Mouse (Mus musculus) embryonic facial prominence, embryonic 11.5 days (tissue): ENCODE data around the gene Glis3. TPM values are rescaled to one million over a fixed set of nuclear protein-coding genes. Genes with fewer than 3 reads are reported as not detected.

Experiments
- ATAC-seq: fragments of 200-750 bp; cut with Nextera tagmentation; replicated peaks from 2 replicates; pipeline ENCODE4 v1.8.0; 2017; ENCODE audit warnings: low read depth; ENCODE audit not compliant: insufficient number of reproducible peaks, low FRiP score, low TSS enrichment
- DNase-seq: peaks from one replicate; pipeline ENCODE4 v3.0.0-alpha.2; 2015; ENCODE audit warnings: low spot score
- H3K27ac ChIP-seq: fragments of 300-500 bp; sonication (generic); replicated peaks from 2 replicates; pipeline ENCODE4 v1.5.1; 2014; ENCODE audit warnings: mild to moderate bottlenecking, low read depth, low read length, control low read depth
- H3K27me3 ChIP-seq: fragments of 300-500 bp; sonication (generic); 2 replicates; pipeline ENCODE4 v1.6.1; 2014; ENCODE audit warnings: mild to moderate bottlenecking, low read length, moderate library complexity, mixed read lengths; ENCODE audit not compliant: control insufficient read depth, insufficient read depth
- H3K36me3 ChIP-seq: fragments of 300-500 bp; sonication (generic); replicated peaks from 2 replicates; pipeline ENCODE4 v1.6.1; 2014; ENCODE audit warnings: low read depth, mild to moderate bottlenecking, low read length, moderate library complexity, mixed read lengths; ENCODE audit not compliant: control insufficient read depth, insufficient read depth
- H3K4me1 ChIP-seq: fragments of 300-500 bp; sonication (generic); 2 replicates; pipeline ENCODE4 v1.6.1; 2014; ENCODE audit warnings: low read length, mixed read lengths; ENCODE audit not compliant: control insufficient read depth, insufficient read depth
- H3K4me2 ChIP-seq: fragments of 300-500 bp; sonication (generic); 2 replicates; pipeline ENCODE4 v1.6.1; 2014; ENCODE audit warnings: low read depth, mild to moderate bottlenecking, control low read depth, low read length, moderate library complexity
- H3K4me3 ChIP-seq: fragments of 300-500 bp; sonication (generic); 2 replicates; pipeline ENCODE4 v1.5.1; 2014; ENCODE audit warnings: low read depth, low read length, control low read depth
- H3K9ac ChIP-seq: fragments of 300-500 bp; sonication (generic); replicated peaks from 2 replicates; pipeline ENCODE4 v1.6.1; 2014; ENCODE audit warnings: mild to moderate bottlenecking, control low read depth, low read length
- H3K9me3 ChIP-seq: fragments of 300-500 bp; sonication (generic); replicated peaks from 2 replicates; pipeline ENCODE4 v1.6.1; 2016; ENCODE audit warnings: mild to moderate bottlenecking, low read length, inconsistent platforms, mixed read lengths; ENCODE audit not compliant: control insufficient read depth
- WGBS: fragments of 180-500 bp; shearing (Covaris S2); extraction: QIAGEN DNeasy Blood & Tissue Kit; methylation state at CpG from one replicate; pipeline ENCODE4 v1.1.7; 2014; 5-methylcytosine and 5-hydroxymethylcytosine counted together
- polyA plus RNA-seq: library from polyadenylated mRNA; unstranded; fragments of >200 nt; fragmentation: Nextera tagmentation; extraction: Ambion mirVana; gene quantifications from 2 replicates; pipeline ENCODE4 v1.2.1, GENCODE M21; 2014

The Glis3 gene
- polyA plus RNA-seq, 1 experiment from 2014 or later: 2.0 TPM

- no peaks in the 10 kb centered on the region for H3K9me3 ChIP-seq
- H3K27me3 ChIP-seq: no peaks in the 10 kb centered on the region
- ATAC-seq (no peak), DNase-seq (no peak)
- 84% methylated on average over 5 of the region's 5 CpGs for WGBS
- no peaks in the 10 kb centered on the region for H3K36me3 ChIP-seq
- H3K4me2 ChIP-seq: no peak overlapping the region
- no peak overlapping the region for H3K4me3 ChIP-seq
- no peak overlapping the region for H3K9ac ChIP-seq
- no peaks in the 10 kb centered on the region for H3K4me1 ChIP-seq
- H3K27ac ChIP-seq: no peak overlapping the region
Measured at GRCm38 (mm10) chr19:28235571-28235970, 444.3 kb downstream of the Glis3 start.

GRCm38 (mm10) chr19:28235096-28235495 lies 444.8 kb downstream of the Glis3 start:
- no peaks in the 10 kb centered on the region for H3K27me3 ChIP-seq
- no peaks in the 10 kb centered on the region for H3K9me3 ChIP-seq
- H3K27ac ChIP-seq: no peak overlapping the region
- H3K4me3 ChIP-seq: no peak overlapping the region
- no peaks in the 10 kb centered on the region for H3K36me3 ChIP-seq
- no peaks in the 10 kb centered on the region for H3K4me1 ChIP-seq
- no peak overlapping the region for H3K9ac ChIP-seq
- no peak overlapping the region for H3K4me2 ChIP-seq
- DNase-seq: no peak
- 92% methylated on average over 9 of the region's 9 CpGs for WGBS
- no peak for ATAC-seq

GRCm38 (mm10) chr19:28234676-28235075 lies 445.2 kb downstream of the Glis3 start:
- Histone ChIP-seq H3K9me3 (no peaks in the 10 kb centered on the region), H3K4me2 (no peak overlapping the region), H3K27me3 (no peaks in the 10 kb centered on the region), H3K27ac (no peak overlapping the region), H3K4me3 (no peak overlapping the region), H3K4me1 (no peaks in the 10 kb centered on the region), H3K9ac (no peak overlapping the region), H3K36me3 (no peaks in the 10 kb centered on the region)
- no peak for ATAC-seq
- DNase-seq: no peak
- 97% methylated on average over 2 of the region's 2 CpGs for WGBS

GRCm38 (mm10) chr19:28231511-28231910 lies 448.4 kb downstream of the Glis3 start:
- H3K4me3 ChIP-seq: no peak overlapping the region
- WGBS: 47% methylated on average over 3 of the region's 3 CpGs
- DNase-seq (no peak), ATAC-seq (no peak)
- H3K4me2 ChIP-seq: no peak overlapping the region
- H3K9ac ChIP-seq: no peak overlapping the region
- H3K4me1 ChIP-seq: no peaks in the 10 kb centered on the region
- H3K36me3 ChIP-seq: no peaks in the 10 kb centered on the region
- H3K9me3 ChIP-seq: no peaks in the 10 kb centered on the region
- no peak overlapping the region for H3K27ac ChIP-seq
- H3K27me3 ChIP-seq: no peaks in the 10 kb centered on the region

- Histone ChIP-seq H3K36me3 (no peaks in the 10 kb centered on the region), H3K27ac (no peak overlapping the region), H3K9ac (no peak overlapping the region), H3K4me1 (no peaks in the 10 kb centered on the region), H3K9me3 (no peaks in the 10 kb centered on the region), H3K4me2 (no peak overlapping the region), H3K27me3 (no peaks in the 10 kb centered on the region), H3K4me3 (no peak overlapping the region)
- ATAC-seq: no peak
- WGBS: 58% methylated on average over 10 of the region's 10 CpGs
- DNase-seq: no peak
Measured at GRCm38 (mm10) chr19:28227526-28227925, 452.4 kb downstream of the Glis3 start.

- H3K4me2 ChIP-seq: no peak overlapping the region
- DNase-seq (peak; percentile 78), ATAC-seq (no peak)
- H3K9ac ChIP-seq: no peak overlapping the region
- WGBS: 38% methylated on average over 6 of the region's 6 CpGs
- H3K27me3 ChIP-seq: no peaks in the 10 kb centered on the region
- no peak overlapping the region for H3K27ac ChIP-seq
- H3K36me3 ChIP-seq: no peaks in the 10 kb centered on the region
- H3K4me1 ChIP-seq: no peaks in the 10 kb centered on the region
- H3K4me3 ChIP-seq: no peak overlapping the region
- no peaks in the 10 kb centered on the region for H3K9me3 ChIP-seq
Measured at GRCm38 (mm10) chr19:28225651-28226050, 454.2 kb downstream of the Glis3 start.

- H3K4me1 ChIP-seq: no peaks in the 10 kb centered on the region
- H3K9me3 ChIP-seq: no peaks in the 10 kb centered on the region
- H3K27me3 ChIP-seq: no peaks in the 10 kb centered on the region
- no peak overlapping the region for H3K27ac ChIP-seq
- 93% methylated on average over 4 of the region's 4 CpGs for WGBS
- no peak overlapping the region for H3K9ac ChIP-seq
- H3K36me3 ChIP-seq: no peaks in the 10 kb centered on the region
- H3K4me3 ChIP-seq: no peak overlapping the region
- no peak overlapping the region for H3K4me2 ChIP-seq
- ATAC-seq (no peak), DNase-seq (no peak)
Measured at GRCm38 (mm10) chr19:28211630-28212029, 468.2 kb downstream of the Glis3 start.
